Mouse (Mus musculus) brown adipose tissue, adult 24 weeks (tissue): ENCODE measurements around the gene Kera. TPM values are rescaled to one million over a fixed set of nuclear protein-coding genes. Genes with fewer than 3 reads are reported as not detected.

Source experiments
- H3K27ac ChIP-seq: fragments of 200-500 bp; replicated peaks from 2 replicates; pipeline ENCODE4 v1.5.1; 2012; ENCODE audit warnings: low read depth, mild to moderate bottlenecking, low read length
- H3K4me1 ChIP-seq: fragments of 200-500 bp; 2 replicates; pipeline ENCODE4 v1.6.1; 2012; ENCODE audit warnings: low read length, mixed read lengths; ENCODE audit not compliant: control insufficient read depth, insufficient read depth, insufficient read length
- H3K4me3 ChIP-seq: fragments of 200-500 bp; 2 replicates; pipeline ENCODE4 v1.5.1; 2012; ENCODE audit warnings: low read depth, mild to moderate bottlenecking, low read length, moderate library complexity; ENCODE audit not compliant: insufficient read depth
- polyA plus RNA-seq: library from polyadenylated mRNA; stranded (reverse); fragments of >200 nt; gene quantifications from 2 replicates; pipeline ENCODE4 v1.2.4, GENCODE M21; 2012; ENCODE audit not compliant: missing spikeins, insufficient read depth, insufficient read length

The Kera gene
- polyA plus RNA-seq, 1 experiment = not detected

DNA sequence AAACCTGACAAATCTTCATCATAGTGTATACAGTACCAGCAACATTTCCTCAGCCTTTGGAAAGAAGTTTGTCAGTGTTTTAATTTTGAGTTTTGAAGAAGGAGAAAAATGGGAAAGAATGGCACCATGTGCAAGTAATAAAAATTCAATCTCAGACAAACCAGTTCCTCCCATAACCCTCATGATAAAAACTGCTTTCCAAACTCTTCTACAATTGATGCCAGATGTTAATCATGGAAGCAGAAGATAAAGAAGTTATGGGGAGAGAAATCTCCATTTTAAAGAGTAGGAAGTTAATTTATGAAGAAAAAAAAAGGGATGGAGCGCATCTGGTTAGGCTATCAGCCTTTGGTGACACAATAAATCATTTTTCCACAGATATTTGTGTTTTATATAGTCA, 19.9 kb downstream of the Kera start:
- Histone ChIP-seq H3K4me1 (no peaks in the 10 kb centered on the region), H3K4me3 (no peak overlapping the region), H3K27ac (no peak overlapping the region)

DNA sequence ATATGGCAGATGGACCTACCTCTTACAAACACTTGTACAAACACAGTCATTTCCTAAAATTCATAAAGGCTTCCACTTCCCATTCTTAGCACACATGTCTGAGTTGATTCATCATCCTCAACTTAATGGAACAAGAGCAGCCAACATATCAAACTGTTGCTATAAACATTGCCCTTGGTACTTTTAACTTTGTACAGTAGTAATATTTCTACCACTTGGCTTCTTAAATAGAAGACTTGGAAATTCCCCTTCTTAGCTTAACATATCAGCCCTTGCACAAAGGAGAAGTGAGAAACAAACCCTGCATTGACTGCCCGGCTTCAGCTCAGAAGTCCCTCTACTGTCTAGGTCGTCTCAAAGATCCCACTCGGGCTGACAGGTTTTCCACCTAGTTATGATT, 24.4 kb downstream of the Kera start:
- Histone ChIP-seq H3K4me3 (no peak overlapping the region), H3K4me1 (no peaks in the 10 kb centered on the region), H3K27ac (no peak overlapping the region)

DNA sequence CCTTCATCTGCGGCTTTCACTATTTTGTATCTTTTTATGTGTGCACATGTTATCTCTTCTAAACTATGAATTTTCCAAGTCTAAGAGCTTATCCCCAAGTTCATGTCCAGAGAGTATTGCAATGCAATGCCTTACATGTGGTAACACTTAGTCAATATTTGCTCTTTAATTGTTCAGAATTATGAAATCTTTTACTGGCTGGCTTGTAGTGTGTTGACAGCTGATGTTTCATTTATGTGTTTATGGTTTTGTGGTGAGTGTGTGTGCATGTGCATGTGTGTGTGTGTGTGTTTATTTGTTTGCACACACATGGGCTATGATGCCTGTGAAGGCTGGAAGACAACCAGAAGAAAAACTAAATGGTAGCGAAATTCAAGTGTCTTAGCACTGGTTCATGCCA, 35.2 kb downstream of the Kera start:
- H3K4me3 ChIP-seq = no peak overlapping the region
- H3K27ac ChIP-seq = no peak overlapping the region
- H3K4me1 ChIP-seq = no peaks in the 10 kb centered on the region

GRCm38 (mm10) chr10:97643768-97644167, 37.1 kb downstream of the Kera start, which contains the start of gene Epyc:
TSS of gene Epyc (plus strand) at chr10:97644068.
- no peak within 1 kb of the TSS for H3K4me3 ChIP-seq
- H3K4me1 ChIP-seq = no peaks in the 10 kb centered on the region
- H3K27ac ChIP-seq = no peak within 1 kb of the TSS

DNA sequence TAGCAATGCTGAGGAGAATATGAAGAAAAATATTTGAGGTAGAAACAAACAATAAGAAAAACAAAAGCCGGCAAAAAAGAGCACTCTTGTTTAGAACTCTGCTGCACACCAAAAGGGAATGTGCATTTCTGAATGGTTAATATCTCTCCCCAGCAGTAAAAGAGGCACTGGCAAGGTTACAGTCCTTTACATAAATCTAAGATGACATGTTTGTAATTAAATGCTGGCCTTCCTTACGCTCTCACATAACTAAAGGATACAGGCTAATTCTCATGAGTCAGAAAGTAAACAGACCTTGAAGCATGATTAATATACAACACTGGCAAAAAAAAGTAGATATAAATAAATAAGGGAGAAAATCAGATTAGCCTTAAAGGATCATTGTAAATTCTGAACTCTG, 43.7 kb downstream of the Kera start:
- Histone ChIP-seq H3K4me1 (no peaks in the 10 kb centered on the region), H3K27ac (no peak overlapping the region), H3K4me3 (no peak overlapping the region)

GRCm38 (mm10) chr10:97659489-97659888, 52.8 kb downstream of the Kera start:
- H3K27ac ChIP-seq = no peak overlapping the region
- H3K4me3 ChIP-seq = no peak overlapping the region
- no peaks in the 10 kb centered on the region for H3K4me1 ChIP-seq

Other genes with a start within 250 kb of the Kera start
- gene Dcn, start 127.3 kb upstream of the Kera start, polyA plus RNA-seq = 440 and 536 TPM in 2 replicates
- gene Lum, start 41.8 kb upstream of the Kera start, polyA plus RNA-seq = 40.1 and 44.9 TPM in 2 replicates
- gene Epyc, start 37.2 kb downstream of the Kera start, polyA plus RNA-seq = not detected in 2 replicates
- not detected in 2 replicates for gene Ccer1, start 86.2 kb downstream of the Kera start, polyA plus RNA-seq
- not detected in 2 replicates for gene C030005K15Rik, start 119.9 kb downstream of the Kera start, polyA plus RNA-seq